Mouse (Mus musculus) midbrain, embryonic 11.5 days (tissue): ENCODE measurements around the gene S1pr2. TPM values are rescaled to one million over a fixed set of nuclear protein-coding genes. Genes with fewer than 3 reads are reported as not detected.

Experiments
- ATAC-seq: fragments of 200-750 bp; cut with Nextera tagmentation; 2 replicates; pipeline ENCODE4 v1.8.0; 2017; ENCODE audit warnings: moderate TSS enrichment, moderate library complexity; ENCODE audit not compliant: low FRiP score
- DNase-seq: peaks from one replicate; pipeline ENCODE4 v3.0.0; 2015; ENCODE audit warnings: low spot score; ENCODE audit errors: missing footprints
- H3K27ac ChIP-seq: fragments of 300-500 bp; sonication (generic); 2 replicates; pipeline ENCODE4 v1.5.1; 2014; ENCODE audit warnings: low read depth, low read length
- H3K27me3 ChIP-seq: fragments of 300-500 bp; sonication (generic); 2 replicates; pipeline ENCODE4 v1.6.1; 2014; ENCODE audit warnings: mild to moderate bottlenecking, low read length, moderate library complexity, mixed read lengths; ENCODE audit not compliant: control insufficient read depth, insufficient read depth
- H3K36me3 ChIP-seq: fragments of 300-500 bp; sonication (generic); 2 replicates; pipeline ENCODE4 v1.6.1; 2014; ENCODE audit warnings: mild to moderate bottlenecking, low read length, moderate library complexity, mixed read lengths; ENCODE audit not compliant: control insufficient read depth, insufficient read depth
- H3K4me1 ChIP-seq: fragments of 300-500 bp; sonication (generic); 2 replicates; pipeline ENCODE4 v1.6.1; 2014; ENCODE audit warnings: low read length; ENCODE audit not compliant: control insufficient read depth, insufficient read depth
- H3K4me2 ChIP-seq: fragments of 300-500 bp; sonication (generic); 2 replicates; pipeline ENCODE4 v1.6.1; 2014; ENCODE audit warnings: mild to moderate bottlenecking, moderate library complexity
- H3K4me3 ChIP-seq: fragments of 300-500 bp; sonication (generic); 2 replicates; pipeline ENCODE4 v1.5.1; 2014; ENCODE audit warnings: low read depth, low read length
- H3K9ac ChIP-seq: fragments of 300-500 bp; sonication (generic); 2 replicates; pipeline ENCODE4 v1.6.1; 2014; ENCODE audit warnings: low read length
- H3K9me3 ChIP-seq: fragments of 300-500 bp; sonication (generic); 2 replicates; pipeline ENCODE4 v1.6.1; 2016; ENCODE audit warnings: low read length; ENCODE audit not compliant: control insufficient read depth
- WGBS: fragments of 180-500 bp; shearing (Covaris S2); extraction: QIAGEN DNeasy Blood & Tissue Kit; methylation state at CpG from one replicate; pipeline ENCODE4 v1.1.7; 2014; 5-methylcytosine and 5-hydroxymethylcytosine counted together
- polyA plus RNA-seq: library from polyadenylated mRNA; unstranded; fragments of >200 nt; fragmentation: Nextera tagmentation; extraction: Ambion mirVana; gene quantifications from 2 replicates; pipeline ENCODE4 v1.2.1, GENCODE M21; 2014

S1pr2 gene
- polyA plus RNA-seq, 1 experiment from 2014 or later = 18.1 TPM

GRCm38 (mm10) chr9:20976961-20977689 lies 544 bp upstream of the S1pr2 start:
- H3K9me3 ChIP-seq = no peaks in the 10 kb centered on the region
- WGBS = 2% methylated on average over 4 of the region's 4 CpGs
- H3K27ac ChIP-seq = no peak overlapping the region
- no peaks in the 10 kb centered on the region for H3K36me3 ChIP-seq
- H3K4me3 ChIP-seq = peak overlapping the region; percentile 74
- ATAC-seq (peak; percentile 19; the same call in 1 of the 2 replicates), DNase-seq (no peak)
- peaks cover 4% of the 10 kb centered on the region; the same call in 1 of the 2 replicates for H3K27me3 ChIP-seq
- H3K9ac ChIP-seq = peak overlapping the region; percentile 82
- peaks cover 22% of the 10 kb centered on the region for H3K4me1 ChIP-seq
- H3K4me2 ChIP-seq = peak overlapping the region; percentile 98

GRCm38 (mm10) chr9:20975431-20976215 lies 958 bp downstream of the S1pr2 start:
- Histone ChIP-seq H3K9me3 (no peaks in the 10 kb centered on the region), H3K9ac (peak overlapping the region; percentile 82), H3K4me1 (peaks cover 22% of the 10 kb centered on the region), H3K27ac (no peak overlapping the region; the same call in 1 of the 2 replicates), H3K4me2 (peak overlapping the region; percentile 98), H3K27me3 (peaks cover 4% of the 10 kb centered on the region; the same call in 1 of the 2 replicates), H3K36me3 (no peaks in the 10 kb centered on the region), H3K4me3 (peak overlapping the region; percentile 74)
- DNase-seq = peak; percentile 94
- WGBS = under 1% methylated on average over 44 of the region's 45 CpGs
- ATAC-seq = peak; percentile 45

GRCm38 (mm10) chr9:20973682-20974075 lies 2.9 kb downstream of the S1pr2 start:
- Histone ChIP-seq H3K4me3 (no peak overlapping the region), H3K27me3 (peaks cover 4% of the 10 kb centered on the region; the same call in 1 of the 2 replicates), H3K36me3 (no peaks in the 10 kb centered on the region), H3K27ac (no peak overlapping the region), H3K4me2 (no peak overlapping the region), H3K9ac (no peak overlapping the region), H3K4me1 (peaks cover 22% of the 10 kb centered on the region), H3K9me3 (no peaks in the 10 kb centered on the region)
- DNase-seq (no peak), ATAC-seq (no peak)
- 52% methylated on average over 6 of the region's 6 CpGs for WGBS

- Histone ChIP-seq H3K4me3 (no peak overlapping the region), H3K9ac (no peak overlapping the region), H3K27me3 (peaks cover 4% of the 10 kb centered on the region; the same call in 1 of the 2 replicates), H3K9me3 (no peaks in the 10 kb centered on the region), H3K4me2 (no peak overlapping the region), H3K27ac (no peak overlapping the region), H3K4me1 (peaks cover 22% of the 10 kb centered on the region), H3K36me3 (no peaks in the 10 kb centered on the region)
- DNase-seq = no peak
- no peak for ATAC-seq
- 89% methylated on average over 4 of the region's 4 CpGs for WGBS
Measured at GRCm38 (mm10) chr9:20973001-20973681, 3.4 kb downstream of the S1pr2 start.

- Histone ChIP-seq H3K9ac (peak overlapping the region; percentile 31; the same call in 1 of the 2 replicates), H3K4me3 (no peak overlapping the region), H3K4me1 (peaks cover 22% of the 10 kb centered on the region), H3K9me3 (no peaks in the 10 kb centered on the region), H3K27ac (no peak overlapping the region), H3K4me2 (no peak overlapping the region), H3K36me3 (no peaks in the 10 kb centered on the region), H3K27me3 (peaks cover 4% of the 10 kb centered on the region; the same call in 1 of the 2 replicates)
- WGBS = 36% methylated on average over 28 of the region's 28 CpGs
- ATAC-seq (0 out of 2 replicates have a peak, but pooled peaks have one; percentile 6), DNase-seq (peak; percentile 85)
Measured at GRCm38 (mm10) chr9:20972141-20972992, 4.2 kb downstream of the S1pr2 start.

- no peak overlapping the region for H3K4me2 ChIP-seq
- no peaks in the 10 kb centered on the region for H3K36me3 ChIP-seq
- DNase-seq = peak; percentile 61
- no peak overlapping the region for H3K27ac ChIP-seq
- H3K4me1 ChIP-seq = peaks cover 19% of the 10 kb centered on the region
- H3K4me3 ChIP-seq = no peak overlapping the region
- WGBS = 76% methylated on average over 7 of the region's 7 CpGs
- no peak overlapping the region for H3K9ac ChIP-seq
- no peaks in the 10 kb centered on the region for H3K9me3 ChIP-seq
- no peak for ATAC-seq
- H3K27me3 ChIP-seq = peaks cover 4% of the 10 kb centered on the region; the same call in 1 of the 2 replicates
Measured at GRCm38 (mm10) chr9:20971751-20972140, 4.8 kb downstream of the S1pr2 start.

GRCm38 (mm10) chr9:20966747-20967146 lies 9.8 kb downstream of the S1pr2 start:
- H3K27ac ChIP-seq = no peak overlapping the region
- H3K4me3 ChIP-seq = no peak overlapping the region
- no peak overlapping the region for H3K4me2 ChIP-seq
- WGBS = 78% methylated on average over 5 of the region's 5 CpGs
- no peaks in the 10 kb centered on the region for H3K4me1 ChIP-seq
- no peak overlapping the region for H3K9ac ChIP-seq
- H3K27me3 ChIP-seq = no peaks in the 10 kb centered on the region
- no peak for ATAC-seq
- peak; percentile 2 for DNase-seq
- H3K9me3 ChIP-seq = no peaks in the 10 kb centered on the region
- no peaks in the 10 kb centered on the region for H3K36me3 ChIP-seq

GRCm38 (mm10) chr9:20966008-20966407 lies 10.6 kb downstream of the S1pr2 start:
- Histone ChIP-seq H3K27me3 (no peaks in the 10 kb centered on the region), H3K9me3 (no peaks in the 10 kb centered on the region), H3K9ac (no peak overlapping the region), H3K4me1 (no peaks in the 10 kb centered on the region), H3K27ac (no peak overlapping the region), H3K4me3 (no peak overlapping the region), H3K36me3 (no peaks in the 10 kb centered on the region), H3K4me2 (no peak overlapping the region)
- WGBS = 89% methylated on average over 3 of the region's 3 CpGs
- ATAC-seq (no peak), DNase-seq (peak; percentile 10)
